Mouse (Mus musculus) myocyte (in vitro differentiated cells): ENCODE measurements around the gene Chd8.

Experiments
- CEBPB ChIP-seq: IDR thresholded peaks from 2 replicates; pipeline ENCODE4 v1.6.1; 2011; ENCODE audit warnings: mild to moderate bottlenecking, moderate library complexity; ENCODE audit not compliant: poor library complexity, insufficient read depth, severe bottlenecking
- E2F4 ChIP-seq: IDR thresholded peaks from one replicate; pipeline ENCODE4 v1.6.1; 2011; ENCODE audit warnings: mild to moderate bottlenecking, control low read depth, moderate library complexity; ENCODE audit not compliant: insufficient read depth
- MAX ChIP-seq: IDR thresholded peaks from one replicate; pipeline ENCODE4 v1.6.1; 2011; ENCODE audit warnings: low read depth, mild to moderate bottlenecking, control low read depth
- MYOD1 ChIP-seq, 3 experiments: IDR thresholded peaks; one replicate each; pipeline ENCODE4 v1.6.1; 2011; ENCODE audit warnings: control low read depth in 2 of 3, low read depth in 2 of 3, mild to moderate bottlenecking in 2 of 3, moderate library complexity in 1 of 3; ENCODE audit not compliant: insufficient read length in 2 of 3, control insufficient read depth in 1 of 3
- MYOG ChIP-seq, 3 experiments: IDR thresholded peaks; one replicate each; pipeline ENCODE4 v1.6.1; 2011; ENCODE audit warnings: control low read depth in 2 of 3, low read depth in 2 of 3, mild to moderate bottlenecking in 2 of 3; ENCODE audit not compliant: insufficient read length in 2 of 3, control insufficient read depth in 1 of 3, insufficient read depth in 1 of 3
- POLR2A ChIP-seq: IDR thresholded peaks from one replicate; pipeline ENCODE4 v1.6.1; 2011; ENCODE audit warnings: low read depth, mild to moderate bottlenecking, control low read depth, moderate library complexity; ENCODE audit not compliant: insufficient read length
- POLR2AphosphoS2 ChIP-seq: IDR thresholded peaks from one replicate; pipeline ENCODE4 v1.6.1; 2011; ENCODE audit warnings: low read depth, control low read depth; ENCODE audit not compliant: insufficient read length
- TCF12 ChIP-seq: IDR thresholded peaks from one replicate; pipeline ENCODE4 v1.6.1; 2011; ENCODE audit warnings: mild to moderate bottlenecking, control low read depth; ENCODE audit not compliant: poor library complexity, insufficient read depth, severe bottlenecking
- USF1 ChIP-seq: IDR thresholded peaks from one replicate; pipeline ENCODE4 v1.6.1; 2011; ENCODE audit warnings: low read depth, mild to moderate bottlenecking, control low read depth, moderate library complexity

GRCm38 (mm10) chr14:52295558-52296264 lies 38.1 kb upstream of the Chd8 start:
- no peak for TF ChIP-seq POLR2AphosphoS2
- no peak for TF ChIP-seq MAX
- TF ChIP-seq POLR2A = no peak
- TF ChIP-seq E2F4 = no peak
- no peak for TF ChIP-seq USF1
- no peak for TF ChIP-seq MYOD1 (IDR thresholded peaks at IDR 0.05; ENCODE audit: control insufficient read depth in 1 of 3, insufficient read length in 2 of 3, low read depth in 2 of 3)
- TF ChIP-seq MYOG (IDR thresholded peaks at IDR 0.05; ENCODE audit: control insufficient read depth in 1 of 3, insufficient read depth in 1 of 3, insufficient read length in 2 of 3, low read depth in 2 of 3) = no peak
- no peak for TF ChIP-seq CEBPB
- no peak for TF ChIP-seq TCF12
